Mouse (Mus musculus): ENCODE data around the gene Wap.

Gene Wap

DNA sequence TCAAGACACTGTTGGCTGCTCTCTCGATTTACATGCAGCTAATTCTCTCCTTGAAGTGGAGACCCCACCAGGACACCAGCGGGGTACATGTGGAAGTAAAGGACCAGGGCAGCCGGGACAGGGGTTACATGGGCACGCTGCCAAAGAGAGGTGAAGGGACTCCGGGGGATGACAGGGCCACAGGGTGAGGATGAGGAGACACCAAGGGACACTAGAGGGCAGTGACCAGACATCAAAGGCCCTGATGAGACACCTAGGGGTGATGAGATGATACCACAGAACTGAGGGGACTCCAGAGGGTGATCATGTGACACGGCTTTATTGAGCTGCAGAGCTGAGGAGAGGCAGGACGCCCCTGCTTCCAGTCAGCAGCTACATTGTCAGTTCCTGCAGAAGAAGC lies 40.9 kb downstream of the Wap start:
- no peak for DNase-seq (ENCODE audit: low read depth, low spot score)

DNA sequence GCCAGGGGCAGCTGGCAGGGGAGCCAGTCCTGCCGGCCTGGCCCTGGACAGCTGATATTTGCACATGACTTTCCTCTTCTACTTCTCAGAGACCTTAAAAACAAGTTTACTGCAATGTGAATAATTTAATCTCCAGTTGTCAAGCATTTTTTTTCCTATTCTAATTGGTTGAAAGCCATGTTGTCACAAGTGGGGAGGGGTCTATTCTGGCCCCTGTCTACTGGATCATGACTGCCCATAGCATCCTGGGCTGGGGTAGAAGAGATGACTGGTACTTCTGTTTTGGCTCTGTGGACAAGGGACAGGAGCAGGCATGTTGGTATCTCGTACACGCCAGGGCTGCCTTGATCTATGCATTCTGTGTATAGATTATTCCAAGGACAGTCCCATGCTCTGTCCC lies 41.8 kb downstream of the Wap start:
- no peak for DNase-seq (ENCODE audit: low read depth, low spot score)

DNA sequence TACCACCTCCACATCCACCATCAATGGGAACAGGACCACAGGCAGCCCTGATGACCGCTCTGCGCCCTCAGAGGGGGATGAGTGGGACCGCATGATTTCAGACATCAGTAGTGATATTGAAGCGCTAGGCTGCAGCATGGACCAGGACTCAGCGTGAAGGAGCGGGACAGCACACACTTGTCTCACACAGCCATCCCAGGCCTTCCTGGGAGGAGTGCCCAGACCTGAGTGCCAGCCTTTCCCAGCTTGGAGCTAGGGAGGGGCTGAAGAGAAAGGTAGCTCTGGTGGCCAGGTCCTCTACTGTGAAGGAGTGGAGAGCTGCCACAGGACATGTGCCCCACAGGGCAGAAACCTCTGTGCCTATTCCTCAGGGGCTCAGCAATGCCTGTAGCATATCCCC lies 42.2 kb downstream of the Wap start:
- DNase-seq (ENCODE audit: low read depth, low spot score), result no peak

DNA sequence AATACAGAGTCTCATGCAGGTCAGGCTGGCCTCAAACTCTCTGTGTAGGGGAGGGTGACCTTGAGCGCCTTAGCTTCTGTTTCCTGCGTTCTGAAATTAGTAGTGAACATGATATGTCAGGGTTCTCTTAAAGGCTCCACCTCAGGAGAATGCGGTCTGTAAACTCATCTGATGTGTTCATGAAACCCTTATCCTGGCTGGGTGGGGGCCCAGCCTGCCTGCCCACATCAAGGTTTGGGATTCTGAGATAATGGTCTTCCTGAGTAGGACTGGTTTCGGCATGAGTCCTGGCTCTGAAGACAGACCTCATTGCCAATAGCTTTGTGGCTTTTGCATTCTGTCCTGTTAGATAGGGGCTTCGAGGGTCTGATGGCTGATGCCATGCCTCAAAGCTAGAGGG lies 43.1 kb downstream of the Wap start:
- no peak for DNase-seq (ENCODE audit: low read depth, low spot score)

DNA sequence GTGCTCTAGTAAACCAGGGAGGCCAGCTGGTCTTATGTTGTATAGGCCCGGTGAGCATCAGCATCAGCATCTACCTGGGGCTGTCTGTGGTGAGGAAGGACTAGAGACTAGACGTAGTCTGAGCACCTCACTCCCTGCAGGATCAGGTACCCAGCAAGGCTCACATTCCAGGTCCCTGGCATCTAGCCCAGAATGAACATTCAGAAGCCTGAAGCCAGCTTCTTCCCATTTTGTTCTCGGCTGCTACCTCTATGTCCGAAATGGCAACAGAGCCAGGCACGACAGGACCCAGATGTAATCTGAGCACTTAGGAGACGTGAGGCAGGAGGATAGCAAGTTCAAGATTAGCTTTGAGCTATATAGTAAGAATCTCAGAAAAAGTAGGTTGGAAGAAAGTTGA lies 43.6 kb downstream of the Wap start:
- no peak for DNase-seq (ENCODE audit: low read depth, low spot score)

DNA sequence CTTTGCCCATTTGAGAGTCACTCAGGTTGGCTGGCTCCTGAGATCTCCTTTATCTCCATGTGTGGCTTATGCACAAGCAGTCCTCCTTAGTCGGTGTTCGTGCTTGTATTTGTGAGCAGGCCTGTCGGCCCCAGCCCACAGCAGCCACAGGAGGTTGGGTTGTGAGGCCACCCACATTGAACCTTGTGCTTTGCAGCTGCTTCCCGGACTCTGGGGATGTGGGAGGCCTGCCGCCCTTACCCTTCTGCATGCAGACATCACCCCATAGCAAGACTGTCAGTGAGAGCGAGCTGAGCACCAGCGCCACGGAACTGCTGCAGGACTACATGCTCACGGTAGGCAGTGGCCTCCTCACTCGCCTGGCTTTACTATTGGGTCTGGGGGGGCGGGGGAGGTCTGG lies 45.0 kb downstream of the Wap start:
- DNase-seq (ENCODE audit: low read depth, low spot score), result no peak

DNA sequence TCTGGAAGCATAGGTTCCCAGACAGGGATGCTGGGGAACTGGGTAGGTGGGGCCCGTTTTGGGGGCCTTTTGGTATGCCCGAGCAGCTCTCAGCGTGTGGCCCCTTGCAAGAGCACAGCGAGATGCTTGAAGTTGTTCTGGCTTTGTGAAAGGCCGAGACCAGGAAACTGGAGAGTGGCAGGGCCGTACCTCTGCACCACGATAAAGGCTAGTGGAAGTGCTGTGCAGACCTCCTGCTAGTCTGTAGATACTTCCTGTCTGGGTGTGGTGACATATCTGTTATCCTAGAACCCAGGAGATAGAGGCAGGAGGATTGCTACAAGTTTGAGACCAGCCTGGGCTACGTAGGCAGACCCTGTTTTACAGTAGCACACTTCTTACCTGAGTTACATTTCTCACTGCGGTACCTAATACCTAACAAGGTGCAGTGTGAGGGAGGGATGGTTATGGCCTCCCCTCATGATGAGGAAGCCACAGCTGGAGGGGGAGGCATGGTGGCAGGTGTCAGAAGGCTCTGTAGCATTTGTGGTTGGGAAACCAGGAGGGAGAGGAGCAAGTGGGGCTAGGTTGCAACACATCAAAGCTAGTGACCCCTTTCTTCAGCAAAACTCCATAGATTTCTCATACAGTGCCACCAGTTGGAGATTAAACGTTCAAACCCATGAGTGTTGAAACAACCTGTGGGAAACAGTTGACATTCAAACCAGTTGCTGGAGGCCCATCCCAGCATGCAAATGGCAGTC lies 47.3 kb downstream of the Wap start:
- DNase-seq (ENCODE audit: low read depth, low spot score), result no peak

DNA sequence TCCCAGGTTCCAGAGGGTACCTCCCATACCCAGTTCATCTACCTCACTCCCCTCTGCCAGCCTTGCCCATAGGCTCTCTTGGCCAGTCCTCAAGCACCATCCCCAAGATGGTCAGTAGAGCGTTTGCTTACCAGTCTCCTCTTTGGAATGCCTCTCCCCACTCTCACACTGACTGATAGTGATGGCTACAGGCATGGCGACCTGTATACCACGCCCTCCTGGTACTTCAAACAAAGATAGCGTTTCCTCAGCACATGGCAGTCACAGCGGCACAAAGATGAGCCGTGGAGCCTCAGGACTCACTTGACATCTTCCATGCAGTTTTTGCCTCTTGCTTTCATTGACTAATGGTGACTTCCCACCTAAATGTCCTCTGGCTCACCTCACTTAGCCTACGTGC lies 48.6 kb downstream of the Wap start:
- no peak for DNase-seq (ENCODE audit: low read depth, low spot score)

DNA sequence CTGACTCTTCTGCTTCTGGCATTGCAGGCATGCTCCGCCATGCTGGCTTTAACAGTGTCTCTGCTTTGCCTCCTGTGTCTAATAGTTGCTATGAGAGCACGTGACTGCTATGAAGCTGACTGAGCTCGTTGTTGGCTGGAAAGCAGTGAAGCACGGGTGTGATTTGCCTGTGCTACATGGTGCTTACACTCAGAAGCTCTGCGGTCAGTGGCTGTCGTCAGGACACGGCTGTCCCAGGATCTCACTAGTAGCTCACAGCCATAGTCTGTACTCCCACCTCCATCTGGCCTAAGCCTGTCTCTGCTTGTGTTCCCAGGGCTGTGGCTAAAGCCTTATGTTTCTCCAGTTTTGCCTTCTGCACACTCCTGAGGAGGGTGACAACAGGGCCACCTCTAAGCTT lies 50.1 kb downstream of the Wap start:
- no peak for DNase-seq (ENCODE audit: low read depth, low spot score)

DNA sequence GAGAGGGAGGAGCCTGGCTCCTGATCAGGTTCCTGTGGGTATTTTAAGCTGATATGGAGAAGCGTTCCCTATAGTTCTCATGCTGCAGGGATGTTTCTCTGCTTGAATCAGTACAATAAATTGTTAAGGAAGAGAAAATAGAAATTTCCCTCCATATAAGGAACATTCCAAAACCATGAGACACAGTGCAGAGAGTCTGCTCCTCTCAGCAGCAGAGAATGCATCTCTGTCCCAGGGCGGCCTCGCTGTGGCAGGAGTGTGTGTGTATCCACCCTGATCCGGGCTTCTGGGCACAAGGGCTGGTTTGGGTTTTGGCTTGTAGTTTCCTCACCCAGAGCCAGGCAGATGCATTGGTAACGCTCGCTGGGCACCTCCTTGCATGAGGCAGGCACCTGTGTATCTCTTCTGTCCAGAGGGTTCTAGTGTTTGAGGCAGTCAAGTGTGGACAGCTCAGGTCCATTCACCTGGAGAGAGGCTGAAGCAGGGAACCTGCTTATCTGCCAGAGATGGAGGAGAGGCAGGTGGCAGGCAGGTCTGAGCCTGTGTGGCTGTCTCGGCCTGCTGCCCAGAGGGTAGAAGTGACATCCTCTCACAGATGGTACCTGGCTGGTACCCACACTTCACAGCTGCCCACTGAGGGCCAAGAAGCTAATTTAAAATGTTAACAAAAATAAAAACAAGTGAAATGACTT lies 51.0 kb downstream of the Wap start:
- DNase-seq (ENCODE audit: low read depth, low spot score), result no peak

DNA sequence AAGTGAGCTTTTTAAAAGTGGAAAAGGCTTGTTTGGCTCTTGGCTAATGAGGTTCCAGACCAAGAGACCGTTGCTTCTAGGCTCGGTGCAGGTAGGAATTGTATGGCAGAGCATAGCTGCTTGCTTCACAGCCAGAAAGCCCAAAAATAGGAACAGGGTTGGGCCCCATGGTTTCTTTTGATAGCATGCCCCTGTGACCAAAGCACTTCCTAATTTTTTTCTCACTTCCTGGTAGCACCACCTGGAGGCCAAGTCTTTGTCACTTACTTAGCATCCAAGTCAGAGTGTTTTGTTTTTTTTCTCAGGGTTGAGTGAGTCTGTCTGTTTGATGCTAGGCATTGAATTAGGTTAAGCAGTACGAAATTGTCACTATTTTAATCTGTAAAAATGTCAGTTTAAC lies 51.8 kb downstream of the Wap start:
- DNase-seq (ENCODE audit: low read depth, low spot score), result no peak

DNA sequence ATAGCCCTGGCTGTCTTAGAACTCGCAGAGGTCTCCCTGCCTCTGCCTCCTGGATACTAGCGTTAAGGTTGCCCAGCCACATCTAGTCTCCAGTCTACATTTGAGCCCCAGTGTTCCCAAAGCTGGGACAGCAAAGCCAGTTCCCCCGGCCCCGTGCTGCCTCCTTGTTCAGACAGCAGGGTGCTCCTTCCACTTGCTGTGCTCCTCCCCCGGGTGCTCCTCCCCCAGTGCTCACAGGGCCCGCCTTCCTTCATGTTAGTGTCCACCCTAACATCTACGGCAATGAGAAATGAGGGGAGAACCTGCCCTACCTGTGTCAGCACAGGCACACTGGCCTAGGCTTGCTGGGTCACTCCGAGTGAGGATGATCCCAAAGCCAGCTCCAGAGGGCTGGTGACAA lies 52.7 kb downstream of the Wap start:
- DNase-seq (ENCODE audit: low read depth, low spot score), result no peak
